Mouse (Mus musculus) intestine, embryonic 14.5 days (tissue): ENCODE measurements around the gene Chchd4. TPM values are rescaled to one million over a fixed set of nuclear protein-coding genes. Genes with fewer than 3 reads are reported as not detected.

Source experiments
- ATAC-seq: fragments of 200-750 bp; cut with Nextera tagmentation; replicated peaks from 2 replicates; pipeline ENCODE4 v1.8.0; 2017; ENCODE audit warnings: low read depth, moderate number of reproducible peaks, moderate TSS enrichment, moderate library complexity; ENCODE audit not compliant: low FRiP score, low TSS enrichment
- DNase-seq: peaks from one replicate; pipeline ENCODE4 v3.0.0-alpha.2; 2018; ENCODE audit warnings: low spot score
- H3K27ac ChIP-seq: fragments of 300-500 bp; sonication (generic); 2 replicates; pipeline ENCODE4 v1.5.1; 2014; ENCODE audit warnings: low read depth, mild to moderate bottlenecking, control low read depth
- H3K27me3 ChIP-seq: fragments of 300-500 bp; sonication (generic); replicated peaks from 2 replicates; pipeline ENCODE4 v1.6.1; 2014; ENCODE audit warnings: low read length, control low read depth; ENCODE audit not compliant: control insufficient read depth, insufficient read depth
- H3K36me3 ChIP-seq: fragments of 300-500 bp; sonication (generic); 2 replicates; pipeline ENCODE4 v1.6.1; 2014; ENCODE audit warnings: low read length, control low read depth; ENCODE audit not compliant: control insufficient read depth, insufficient read depth
- H3K4me1 ChIP-seq: fragments of 300-500 bp; sonication (generic); replicated peaks from 2 replicates; pipeline ENCODE4 v1.6.1; 2014; ENCODE audit warnings: low read length, control low read depth, mixed read lengths; ENCODE audit not compliant: control insufficient read depth, insufficient read depth
- H3K4me2 ChIP-seq: fragments of 300-500 bp; sonication (generic); 2 replicates; pipeline ENCODE4 v1.6.1; 2014; ENCODE audit warnings: low read length
- H3K4me3 ChIP-seq: fragments of 300-500 bp; sonication (generic); 2 replicates; pipeline ENCODE4 v1.5.1; 2014; ENCODE audit warnings: low read depth, low read length, control low read depth, mixed read lengths
- H3K9ac ChIP-seq: fragments of 300-500 bp; sonication (generic); 2 replicates; pipeline ENCODE4 v1.6.1; 2014; ENCODE audit warnings: mild to moderate bottlenecking, low read length
- H3K9me3 ChIP-seq: fragments of 300-500 bp; sonication (generic); 2 replicates; pipeline ENCODE4 v1.6.1; 2016; ENCODE audit warnings: low read length, control low read depth; ENCODE audit not compliant: control insufficient read depth
- WGBS: fragments of 180-500 bp; shearing (Covaris S2); extraction: QIAGEN DNeasy Blood & Tissue Kit; methylation state at CpG from one replicate; pipeline ENCODE4 v1.1.7; 2014; 5-methylcytosine and 5-hydroxymethylcytosine counted together
- polyA plus RNA-seq: library from polyadenylated mRNA; unstranded; fragments of >200 nt; fragmentation: Nextera tagmentation; extraction: Ambion mirVana; gene quantifications from 2 replicates; pipeline ENCODE4 v1.2.1, GENCODE M21; 2014

The Chchd4 gene
- polyA plus RNA-seq, 1 experiment from 2014 or later = 37.7 TPM

GRCm38 (mm10) chr6:91465756-91466155 is 7.6 kb downstream of the Chchd4 start:
- ATAC-seq (no peak), DNase-seq (no peak)
- Histone ChIP-seq H3K9ac (no peak overlapping the region), H3K36me3 (peaks cover 65% of the 10 kb centered on the region), H3K4me2 (no peak overlapping the region), H3K4me3 (no peak overlapping the region), H3K27me3 (no peaks in the 10 kb centered on the region), H3K4me1 (no peaks in the 10 kb centered on the region), H3K27ac (no peak overlapping the region), H3K9me3 (no peaks in the 10 kb centered on the region)
- 84% methylated on average over 2 of the region's 2 CpGs for WGBS

GRCm38 (mm10) chr6:91459471-91459870 is 13.9 kb downstream of the Chchd4 start:
- ATAC-seq = no peak
- H3K4me2 ChIP-seq = no peak overlapping the region
- no peak overlapping the region for H3K9ac ChIP-seq
- no peaks in the 10 kb centered on the region for H3K9me3 ChIP-seq
- peaks cover 22% of the 10 kb centered on the region for H3K36me3 ChIP-seq
- no peak overlapping the region for H3K4me3 ChIP-seq
- 90% methylated on average over 1 of the region's 1 CpGs for WGBS
- no peaks in the 10 kb centered on the region for H3K27me3 ChIP-seq
- no peak overlapping the region for H3K27ac ChIP-seq
- no peak for DNase-seq
- no peaks in the 10 kb centered on the region for H3K4me1 ChIP-seq

DNA sequence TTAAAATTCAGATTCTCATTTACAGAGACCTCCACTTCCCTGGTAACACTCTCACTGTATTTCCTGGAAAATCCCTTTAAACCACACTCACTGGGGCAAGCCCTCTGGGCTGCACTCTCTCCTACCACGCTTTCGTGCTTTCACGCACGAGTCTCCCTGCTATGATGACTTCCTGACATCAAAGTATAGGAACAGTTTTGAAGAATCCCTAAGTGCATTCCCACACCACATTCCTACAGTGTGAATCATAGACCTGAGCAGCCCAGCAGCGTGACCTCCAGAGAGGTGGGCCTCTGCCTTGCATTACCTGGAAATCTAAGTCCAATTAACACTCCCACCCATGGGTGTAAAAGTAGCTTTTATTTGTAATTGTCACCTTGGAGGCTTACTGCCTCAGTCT is 18.8 kb downstream of the Chchd4 start:
- H3K4me1 ChIP-seq = no peaks in the 10 kb centered on the region
- no peak overlapping the region for H3K4me2 ChIP-seq
- 42% methylated on average over 5 of the region's 5 CpGs for WGBS
- no peaks in the 10 kb centered on the region for H3K36me3 ChIP-seq
- H3K27me3 ChIP-seq = no peaks in the 10 kb centered on the region
- ATAC-seq (no peak), DNase-seq (no peak)
- no peak overlapping the region for H3K9ac ChIP-seq
- H3K9me3 ChIP-seq = no peaks in the 10 kb centered on the region
- no peak overlapping the region for H3K27ac ChIP-seq
- no peak overlapping the region for H3K4me3 ChIP-seq

- Histone ChIP-seq H3K4me2 (no peak overlapping the region), H3K36me3 (no peaks in the 10 kb centered on the region), H3K9me3 (no peaks in the 10 kb centered on the region), H3K4me3 (no peak overlapping the region), H3K27me3 (no peaks in the 10 kb centered on the region), H3K9ac (no peak overlapping the region), H3K27ac (no peak overlapping the region), H3K4me1 (no peaks in the 10 kb centered on the region)
- DNase-seq (no peak), ATAC-seq (no peak)
- WGBS = 74% methylated on average over 1 of the region's 1 CpGs
Observed at GRCm38 (mm10) chr6:91452056-91452455, 21.3 kb downstream of the Chchd4 start.

DNA sequence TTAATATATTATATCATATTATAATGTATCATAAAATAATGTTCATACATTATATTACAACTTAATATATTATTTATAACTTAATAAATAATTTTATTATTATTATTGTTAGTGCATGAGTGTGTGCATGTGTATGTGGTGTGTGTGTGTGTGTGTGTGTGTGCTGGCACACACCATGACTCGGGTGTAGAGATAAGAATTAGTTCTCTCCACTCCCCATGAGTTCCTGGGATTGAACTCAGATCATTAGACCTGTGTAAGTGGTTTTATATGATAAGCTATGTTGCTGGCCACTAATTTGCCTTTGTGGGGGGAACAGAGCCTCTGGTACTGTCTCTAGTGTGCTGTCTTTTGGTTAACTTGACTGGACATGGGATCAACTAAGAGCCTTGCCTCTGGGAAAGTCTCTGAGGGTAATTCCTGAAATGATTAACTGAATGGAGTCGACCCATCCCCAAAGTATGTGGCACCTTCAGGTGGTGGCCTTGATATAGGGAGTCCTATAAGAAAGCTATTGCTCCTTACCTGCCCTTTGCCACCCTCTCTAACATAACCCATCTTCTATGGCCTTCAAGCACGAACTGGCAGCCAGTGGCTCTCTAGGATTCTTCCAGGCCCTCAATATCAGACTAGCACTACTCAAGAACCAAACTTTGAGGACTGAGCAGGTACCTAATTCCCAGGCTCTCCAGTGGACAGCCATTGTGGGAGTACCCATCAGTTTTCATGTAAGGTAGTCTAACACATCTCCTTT is 23.7 kb downstream of the Chchd4 start:
- Histone ChIP-seq H3K4me3 (no peak overlapping the region), H3K27me3 (no peaks in the 10 kb centered on the region), H3K9me3 (no peaks in the 10 kb centered on the region), H3K4me1 (no peaks in the 10 kb centered on the region), H3K9ac (no peak overlapping the region), H3K4me2 (no peak overlapping the region), H3K36me3 (no peaks in the 10 kb centered on the region), H3K27ac (no peak overlapping the region)
- 54% methylated on average over 3 of the region's 3 CpGs for WGBS
- DNase-seq (no peak), ATAC-seq (no peak)

DNA sequence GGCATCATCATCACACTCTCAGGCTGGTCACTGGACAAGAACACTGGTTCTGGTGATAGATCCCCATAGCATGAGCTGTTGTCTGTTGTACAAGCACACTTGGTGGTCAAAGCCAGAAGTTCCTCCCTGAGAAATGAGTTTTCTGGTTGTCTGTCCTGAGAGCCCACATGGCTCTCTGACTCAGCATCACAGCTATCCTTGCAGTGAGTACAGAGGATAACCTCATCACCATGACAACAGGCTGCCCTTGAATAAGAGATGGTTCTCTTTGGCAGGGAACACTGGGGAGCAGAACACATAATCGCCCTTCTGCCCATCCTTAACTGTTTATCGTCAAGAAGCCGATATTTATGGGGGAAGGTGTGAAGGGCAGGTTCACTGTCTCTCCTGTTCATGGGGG is 28.0 kb downstream of the Chchd4 start:
- Histone ChIP-seq H3K27ac (no peak overlapping the region), H3K4me2 (no peak overlapping the region), H3K4me3 (no peak overlapping the region), H3K9me3 (no peaks in the 10 kb centered on the region), H3K4me1 (no peaks in the 10 kb centered on the region; the same call in 1 of the 2 replicates), H3K27me3 (no peaks in the 10 kb centered on the region), H3K9ac (no peak overlapping the region), H3K36me3 (no peaks in the 10 kb centered on the region)
- ATAC-seq = no peak
- 74% methylated on average over 3 of the region's 3 CpGs for WGBS
- DNase-seq = no peak

DNA sequence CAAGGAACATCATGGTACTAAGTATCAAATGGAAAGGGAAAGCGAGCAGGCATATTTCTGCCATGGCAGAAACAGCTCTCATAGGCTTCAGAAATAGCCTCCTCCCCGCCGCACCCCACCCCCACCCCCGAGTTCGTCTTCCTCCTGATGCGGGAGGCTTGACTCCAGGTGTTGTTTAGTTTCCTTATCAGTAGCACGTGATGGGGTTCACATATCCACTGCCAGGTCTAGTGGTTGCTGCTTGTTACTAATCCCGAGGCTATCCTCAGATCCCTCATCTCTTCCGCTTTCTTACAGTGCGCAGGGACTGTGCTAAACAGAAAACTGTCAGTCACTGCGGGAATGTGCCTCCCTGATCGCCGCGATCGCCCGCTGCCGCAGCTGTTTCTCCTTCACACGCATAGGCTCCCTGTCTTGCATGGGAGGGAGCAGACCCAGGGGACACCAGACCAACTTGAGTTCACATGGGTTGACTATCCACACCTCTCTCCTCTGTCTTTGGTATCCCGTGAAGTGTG is 32.1 kb downstream of the Chchd4 start:
- Histone ChIP-seq H3K4me3 (peak overlapping the region; percentile 62), H3K9ac (peak overlapping the region; percentile 65), H3K4me1 (no peaks in the 10 kb centered on the region; the same call in 1 of the 2 replicates), H3K4me2 (peak overlapping the region; percentile 97), H3K36me3 (no peaks in the 10 kb centered on the region), H3K27me3 (peaks cover 10% of the 10 kb centered on the region), H3K27ac (peak overlapping the region; percentile 54), H3K9me3 (no peaks in the 10 kb centered on the region)
- DNase-seq (peak; percentile 70), ATAC-seq (peak; percentile 69)
- 3% methylated on average over 19 of the region's 19 CpGs for WGBS

GRCm38 (mm10) chr6:91440474-91441144 is 32.7 kb downstream of the Chchd4 start:
- H3K27ac ChIP-seq = peak overlapping the region; percentile 54
- peak overlapping the region; percentile 97 for H3K4me2 ChIP-seq
- WGBS = 2% methylated on average over 30 of the region's 30 CpGs

More at GRCm38 (mm10) chr6:91440474-91441144, 32.7 kb downstream of the Chchd4 start:
- peaks cover 10% of the 10 kb centered on the region for H3K27me3 ChIP-seq
- H3K9me3 ChIP-seq = no peaks in the 10 kb centered on the region
- peak overlapping the region; percentile 65 for H3K9ac ChIP-seq
- H3K4me3 ChIP-seq = peak overlapping the region; percentile 62
- peak; percentile 96 for ATAC-seq
- peak; percentile 99 for DNase-seq
- no peaks in the 10 kb centered on the region for H3K36me3 ChIP-seq
- no peaks in the 10 kb centered on the region; the same call in 1 of the 2 replicates for H3K4me1 ChIP-seq
